Mouse (Mus musculus) gonadal fat pad, adult 2 months (tissue): ENCODE measurements around the gene Msgn1. TPM values are rescaled to one million over a fixed set of nuclear protein-coding genes. Genes with fewer than 3 reads are reported as not detected.
A peak's percentile ranks its signal among the peaks of the same experiment; 100 is the strongest.

Experiments
- DNase-seq: peaks from one replicate; pipeline ENCODE4 v3.0.0-alpha.2; 2012; ENCODE audit warnings: low read depth
- polyA plus RNA-seq: library from polyadenylated mRNA; depleted of rRNA; stranded (reverse); fragments of >200 nt; gene quantifications from 2 replicates; pipeline ENCODE4 v1.2.3, GENCODE M21; 2012; rRNA removed

Msgn1 gene
- polyA plus RNA-seq, result not detected in 2 replicates

DNA sequence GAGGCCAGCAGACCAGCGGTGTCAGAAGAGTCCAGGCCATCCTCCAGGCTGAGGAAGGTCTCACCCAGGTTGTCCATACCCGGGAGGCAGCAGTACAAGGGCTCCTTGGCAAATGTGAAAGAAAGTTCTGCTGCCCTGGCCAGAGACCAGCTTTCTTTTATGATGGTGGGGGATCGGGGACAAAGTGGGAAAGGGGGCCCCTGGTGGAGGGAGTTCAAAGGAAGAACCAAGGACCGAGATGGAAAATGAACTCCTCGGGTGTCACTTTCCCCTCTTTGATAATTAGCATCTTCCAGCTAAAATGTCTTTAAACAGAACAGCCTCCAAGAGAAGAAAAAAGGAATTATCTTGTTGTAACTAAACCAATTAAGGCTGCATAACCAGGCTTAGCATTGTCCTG lies at the start of gene Msgn1:
Gene Msgn1 (minus strand): TSS at position 101 of the 400 bp plus-strand sequence.
- no peak for DNase-seq

DNA sequence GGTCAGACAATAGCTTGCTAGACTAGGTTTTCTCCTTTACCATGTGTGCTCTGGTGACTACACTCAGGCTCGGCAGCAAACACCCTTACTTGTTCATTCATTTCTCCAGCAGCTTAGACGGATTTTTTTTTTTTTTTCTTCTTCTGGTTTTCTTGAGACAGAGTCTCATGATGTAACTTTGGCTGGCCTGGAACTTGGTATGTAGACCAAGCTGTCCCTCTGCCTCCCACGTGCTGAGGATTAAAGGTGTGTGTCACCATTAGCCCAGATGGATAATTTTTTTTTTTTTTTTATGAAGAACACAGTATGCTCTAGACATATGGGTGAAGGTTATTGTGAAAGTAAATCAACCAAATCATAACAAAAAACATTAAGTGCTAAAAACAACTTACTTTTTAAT lies 41.5 kb upstream of the Msgn1 start:
- DNase-seq, result peak; percentile 58

DNA sequence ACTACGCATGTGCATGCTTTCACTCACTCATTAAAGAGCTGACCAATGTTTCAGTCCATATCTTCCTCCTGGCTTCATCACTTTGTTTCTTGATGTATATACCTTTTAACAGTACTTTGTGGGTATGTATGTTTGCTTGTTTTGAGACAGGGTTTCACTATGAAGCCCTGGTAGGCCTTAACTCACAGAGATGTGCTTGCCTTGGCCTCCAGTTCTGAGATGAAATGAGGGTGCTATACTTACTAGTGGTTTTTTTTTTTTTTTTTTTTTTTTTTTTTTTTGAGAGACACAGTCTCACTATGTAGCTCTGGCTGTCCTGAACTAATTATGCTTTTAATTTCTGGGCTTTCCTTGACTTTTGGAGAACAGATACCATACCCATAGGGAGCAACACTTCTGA lies 38.7 kb upstream of the Msgn1 start:
- no peak for DNase-seq

DNA sequence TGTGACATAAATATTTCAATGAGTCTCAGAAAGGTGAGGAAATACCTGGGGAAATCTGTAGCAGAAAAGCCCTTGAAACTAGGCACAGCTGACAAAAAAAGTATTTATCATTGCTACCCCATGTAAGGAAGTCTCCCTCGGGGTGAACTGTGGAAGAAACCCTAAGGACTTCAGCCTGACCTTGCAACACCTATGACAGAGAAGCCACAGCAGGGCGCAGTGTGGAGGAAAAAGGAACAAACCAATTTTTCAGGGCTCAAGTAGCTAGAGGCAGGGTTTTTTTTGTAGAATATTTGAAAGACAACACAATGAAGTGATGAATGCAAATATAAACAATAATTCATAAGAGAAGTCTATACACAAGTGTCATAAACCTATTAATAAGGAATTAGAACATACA lies 27.2 kb upstream of the Msgn1 start:
- DNase-seq, result no peak

DNA sequence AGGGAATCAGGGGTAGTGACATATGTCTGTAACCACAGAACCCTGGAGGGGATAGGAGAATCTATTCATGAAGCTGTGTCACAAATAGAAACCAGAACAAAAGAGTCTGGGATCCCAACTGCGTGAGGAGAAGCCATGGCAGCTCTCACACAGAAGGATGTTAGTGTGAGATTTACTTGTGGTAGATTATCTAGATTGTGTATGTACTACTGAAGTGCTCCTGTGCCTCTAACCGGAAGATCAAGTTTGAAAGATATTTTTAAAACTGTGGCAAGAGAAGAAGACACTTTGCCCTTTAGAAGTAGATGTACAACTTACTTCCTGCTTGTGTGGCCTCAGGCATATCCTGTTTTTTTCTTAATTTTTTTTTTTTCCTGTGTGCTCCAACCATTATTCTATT lies 21.5 kb upstream of the Msgn1 start:
- DNase-seq, result no peak

DNA sequence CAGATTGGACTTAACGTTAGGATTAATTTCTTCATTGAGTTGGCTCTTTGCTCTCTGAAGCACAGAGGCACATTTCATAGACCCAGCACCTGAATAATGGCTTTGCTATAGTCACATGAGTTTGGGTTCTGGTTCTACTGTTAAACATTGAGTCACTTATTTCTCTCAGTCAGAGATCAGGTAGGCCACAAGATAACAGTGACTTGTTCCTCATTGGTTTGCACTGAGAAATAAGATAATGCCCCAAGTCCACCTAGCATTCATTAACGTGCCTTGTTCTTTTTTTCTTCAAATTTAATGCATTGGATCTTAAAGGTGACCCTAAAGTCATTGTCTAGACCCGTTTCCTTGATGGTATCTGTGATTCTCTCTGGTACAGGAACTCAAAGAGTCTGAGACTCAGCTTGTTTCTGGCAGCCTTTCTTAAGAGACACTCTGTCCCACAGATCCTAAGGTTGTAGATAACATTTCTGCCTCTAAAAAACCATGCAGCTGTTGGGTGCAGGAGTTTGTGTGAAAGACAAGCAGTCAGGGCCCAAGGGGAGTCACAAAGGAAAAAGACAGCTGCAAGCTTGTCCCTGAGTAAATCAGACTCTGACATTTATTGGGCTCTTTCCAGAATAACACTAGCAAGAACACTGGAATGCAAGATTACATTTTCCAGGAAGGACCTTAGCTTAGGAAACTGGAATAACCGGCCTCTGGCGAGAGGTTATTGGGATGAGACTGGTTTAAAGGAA lies 17.9 kb upstream of the Msgn1 start:
- DNase-seq, result peak; percentile 50

DNA sequence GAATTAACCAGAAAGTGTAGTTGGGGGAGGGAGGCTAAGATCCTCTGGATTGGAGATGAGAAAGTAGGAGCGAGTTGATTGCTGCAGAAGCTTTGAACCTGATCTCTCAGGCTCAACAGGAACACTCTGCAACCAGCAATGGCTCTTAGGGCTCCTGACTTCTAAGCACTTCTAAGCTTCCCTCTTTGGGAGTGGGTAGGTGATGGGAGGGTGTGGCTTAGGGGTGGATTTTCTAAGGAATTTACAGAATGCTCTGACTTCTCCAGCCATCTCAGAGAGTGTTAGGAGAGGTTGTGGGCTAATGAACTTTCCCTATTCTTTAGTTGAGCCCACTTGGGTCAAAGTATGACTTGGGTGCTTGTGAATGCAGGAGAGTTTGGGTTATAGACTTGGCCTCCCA lies 17.4 kb upstream of the Msgn1 start:
- DNase-seq, result no peak

DNA sequence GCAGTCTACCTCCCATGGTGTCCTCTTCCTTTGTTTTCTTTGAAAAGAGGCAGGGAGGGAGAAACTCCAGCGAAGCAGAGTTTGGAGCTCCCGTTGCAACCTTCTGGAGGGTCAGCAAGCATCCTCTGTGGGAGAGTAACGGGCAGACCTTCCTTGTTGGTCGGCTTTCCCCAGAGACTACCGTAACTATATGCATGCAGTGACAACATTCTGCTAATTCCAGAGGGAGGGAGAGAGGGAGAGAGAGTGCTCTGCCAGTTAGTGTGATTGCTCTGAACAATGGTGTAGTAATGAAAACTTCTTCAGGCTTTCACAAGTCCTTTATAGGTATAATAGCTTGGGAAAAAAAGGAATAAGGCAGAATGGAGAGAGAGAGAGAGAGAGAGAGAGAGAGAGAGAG lies 15.9 kb upstream of the Msgn1 start:
- DNase-seq, result no peak

DNA sequence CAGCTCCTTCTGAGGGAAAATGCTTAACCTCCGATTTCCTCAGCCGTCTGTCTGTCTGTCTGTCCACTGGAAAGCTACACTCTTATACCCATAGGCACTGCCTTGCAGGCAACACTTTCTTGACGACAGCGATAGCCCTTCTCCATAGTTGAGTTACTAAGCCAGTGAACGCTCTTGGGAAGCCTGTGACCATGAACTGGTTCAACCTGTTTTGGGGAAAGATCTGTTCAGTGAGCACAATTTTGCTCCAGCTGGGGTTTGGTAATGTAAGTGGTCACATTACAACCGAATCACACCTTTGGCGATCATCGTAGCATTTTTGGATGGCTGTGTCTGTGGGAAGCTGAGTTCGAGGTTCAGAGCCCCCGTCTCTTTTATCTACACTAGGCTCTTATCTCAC lies 14.3 kb upstream of the Msgn1 start:
- no peak for DNase-seq

DNA sequence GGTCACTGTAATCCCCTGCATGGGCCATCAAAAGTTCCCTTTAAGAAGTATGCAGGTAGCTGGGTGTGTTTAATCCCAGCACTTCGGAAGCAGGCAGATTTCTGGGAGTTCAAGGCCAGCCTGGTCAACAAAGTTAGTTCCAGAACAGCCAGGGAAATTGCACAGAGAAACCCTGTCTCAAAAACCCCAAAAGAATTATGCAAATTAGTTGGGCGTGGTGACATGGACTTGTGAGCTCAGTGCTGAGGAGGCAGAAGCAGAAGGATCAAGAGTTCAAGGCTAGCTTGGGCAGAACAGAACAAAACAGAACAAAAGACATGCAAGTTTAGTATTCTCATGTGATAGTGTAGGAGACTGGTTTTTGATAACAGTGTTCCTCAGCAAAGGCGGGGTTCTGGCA lies 13.8 kb upstream of the Msgn1 start:
- no peak for DNase-seq

DNA sequence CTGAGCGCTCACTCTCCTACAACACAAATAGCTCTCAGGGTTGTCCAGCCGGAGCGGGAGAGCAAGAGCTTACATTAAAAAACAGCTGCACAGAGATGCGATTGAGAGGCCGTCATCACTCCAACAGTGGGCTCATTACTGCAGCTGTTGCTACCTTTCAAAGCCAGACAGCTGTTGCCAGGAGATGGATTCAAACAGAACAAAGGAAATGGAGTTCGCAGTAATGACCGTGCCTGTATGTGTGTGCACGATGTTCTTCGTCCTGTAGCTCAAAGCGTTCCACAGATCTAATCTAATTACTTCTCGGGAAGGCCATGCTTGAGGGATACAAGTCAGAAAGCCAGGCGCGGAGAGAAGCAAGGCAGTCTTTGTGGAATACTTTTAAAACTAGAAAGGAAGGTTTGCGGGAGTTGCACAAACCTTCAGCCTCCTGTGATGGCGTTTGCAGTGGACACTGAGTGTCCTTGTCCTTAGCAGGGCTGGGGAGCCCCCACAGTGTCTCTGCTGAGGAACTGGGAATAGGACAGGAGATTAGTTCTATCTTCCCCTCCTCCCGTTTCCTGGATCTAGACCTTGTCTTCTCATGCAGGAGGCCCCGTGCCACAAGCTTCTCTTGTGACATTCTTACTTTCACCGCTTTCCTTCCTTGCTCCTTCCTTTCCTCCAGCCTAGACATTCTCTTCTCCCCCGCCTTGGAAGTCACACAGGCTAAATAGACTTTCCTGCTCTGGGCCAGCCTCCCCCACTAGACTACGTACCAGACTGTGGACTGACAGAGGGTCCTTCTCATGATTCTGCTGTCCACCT lies 13.0 kb upstream of the Msgn1 start:
- no peak for DNase-seq

DNA sequence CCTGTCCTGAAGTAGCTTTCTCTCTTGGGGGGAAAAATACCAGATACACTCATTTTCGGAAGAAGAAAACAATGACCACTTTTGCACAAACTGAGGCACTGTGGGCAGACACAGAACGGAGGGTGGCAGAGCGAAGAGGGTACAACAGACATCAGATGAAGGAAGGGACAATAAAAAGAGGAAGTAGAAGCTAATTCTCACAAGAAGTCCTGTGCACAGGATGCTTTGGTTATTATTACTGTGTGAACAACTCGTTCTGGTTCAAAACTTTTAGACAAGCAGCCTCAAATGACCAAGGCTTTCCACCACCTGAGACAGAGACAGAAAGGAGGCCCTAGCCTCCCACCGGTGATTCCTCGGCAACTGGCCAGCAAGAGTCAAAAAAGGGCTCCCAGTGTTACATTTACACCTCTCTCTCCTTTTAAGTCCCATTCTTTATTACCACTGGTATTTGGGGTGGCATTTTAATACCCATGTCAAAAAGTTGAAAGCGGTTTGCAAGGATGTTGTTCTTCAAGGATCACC lies 9.0 kb upstream of the Msgn1 start:
- no peak for DNase-seq

DNA sequence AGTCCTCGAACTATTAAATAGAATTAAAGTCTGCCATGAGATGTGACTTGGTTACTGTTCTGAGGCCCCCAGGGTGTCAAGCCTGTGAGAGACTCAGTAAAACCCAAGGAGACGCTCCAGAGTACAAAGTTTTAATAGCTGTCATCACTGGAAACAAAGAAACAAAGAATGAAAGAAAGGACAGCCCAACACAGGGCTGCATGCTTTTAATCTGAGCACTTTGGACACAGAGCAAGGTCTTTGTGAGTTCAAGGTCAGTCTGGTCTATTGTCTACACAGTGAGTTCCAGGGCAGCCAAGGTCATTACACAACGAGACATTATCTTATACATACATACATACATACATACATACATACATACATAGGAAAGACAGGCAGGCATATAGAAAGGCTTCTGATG lies 7.7 kb upstream of the Msgn1 start:
- no peak for DNase-seq

DNA sequence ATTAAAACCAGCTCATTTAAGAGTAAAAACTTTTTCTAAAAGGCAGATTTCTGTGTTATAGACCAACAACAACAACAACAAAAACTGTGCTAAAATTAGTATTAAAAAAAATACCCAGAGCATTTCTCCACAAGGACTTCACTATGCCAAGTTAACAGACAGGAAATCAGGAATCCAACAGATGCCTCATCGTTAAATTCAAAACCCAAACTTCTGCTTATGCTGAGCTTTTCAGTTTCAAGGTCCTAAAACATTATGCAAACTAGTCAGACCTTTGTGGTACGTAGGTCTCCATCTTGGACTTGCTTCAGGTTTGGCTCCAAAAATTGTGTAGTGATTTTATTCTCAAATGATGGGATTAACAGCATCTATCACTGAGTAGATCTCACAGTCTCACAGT lies 6.8 kb upstream of the Msgn1 start:
- DNase-seq, result no peak

DNA sequence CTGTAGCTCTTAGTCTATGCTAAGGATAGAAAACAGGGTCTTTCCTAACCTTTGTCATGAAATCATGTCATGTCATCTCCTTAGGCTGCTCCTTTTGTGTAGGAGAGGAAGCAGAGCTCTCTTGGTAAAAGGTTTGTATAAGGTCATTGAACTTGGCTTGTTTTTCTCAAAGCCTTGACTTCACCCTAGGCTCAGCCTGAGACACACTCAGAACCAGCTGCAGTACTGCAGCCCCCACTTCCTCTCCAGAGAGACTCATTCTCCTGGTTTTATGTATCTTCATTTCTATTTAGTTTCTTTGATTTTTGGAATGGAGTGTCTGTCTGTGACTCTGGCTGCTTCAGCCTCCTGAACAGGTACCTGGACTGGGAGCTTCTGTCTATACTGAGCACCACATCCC lies 6.0 kb upstream of the Msgn1 start:
- no peak for DNase-seq

DNA sequence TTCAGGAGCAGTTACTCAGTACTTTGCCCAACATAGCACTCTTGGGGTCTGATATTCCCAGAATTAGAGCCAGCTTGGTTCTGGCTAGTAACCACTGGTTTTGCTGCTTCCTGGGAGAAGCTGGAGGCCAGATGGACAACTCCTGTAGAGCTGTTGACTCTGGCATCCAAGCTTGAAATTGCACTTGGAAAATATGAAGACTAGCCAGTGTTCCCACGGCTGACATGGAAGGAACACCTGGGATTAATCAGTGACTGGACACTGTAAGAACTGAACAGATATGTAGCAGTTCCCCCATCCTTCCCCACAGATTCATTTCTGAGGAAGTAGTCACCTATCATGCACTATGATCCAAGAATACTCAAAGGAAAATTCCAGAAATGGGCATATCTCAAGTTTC lies 4.1 kb upstream of the Msgn1 start:
- no peak for DNase-seq

DNA sequence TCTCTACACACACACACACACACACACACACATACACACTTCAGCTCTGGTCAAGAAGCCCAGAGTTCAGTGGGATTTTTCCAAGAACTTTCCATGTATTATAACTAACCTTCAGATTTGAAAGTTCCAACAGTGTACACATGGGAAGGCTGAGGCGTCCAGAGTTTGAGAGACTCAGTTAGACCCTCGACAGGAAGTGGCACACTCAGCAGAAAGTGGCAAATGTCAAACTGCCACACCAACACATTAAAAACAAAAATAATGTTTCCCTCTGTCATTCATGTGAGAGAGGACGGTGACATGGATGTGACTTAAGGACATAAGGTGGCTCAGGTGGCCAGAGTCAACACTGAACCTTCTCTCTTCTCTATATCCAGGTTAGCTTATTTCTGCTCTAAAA lies 1.6 kb upstream of the Msgn1 start:
- DNase-seq, result no peak

DNA sequence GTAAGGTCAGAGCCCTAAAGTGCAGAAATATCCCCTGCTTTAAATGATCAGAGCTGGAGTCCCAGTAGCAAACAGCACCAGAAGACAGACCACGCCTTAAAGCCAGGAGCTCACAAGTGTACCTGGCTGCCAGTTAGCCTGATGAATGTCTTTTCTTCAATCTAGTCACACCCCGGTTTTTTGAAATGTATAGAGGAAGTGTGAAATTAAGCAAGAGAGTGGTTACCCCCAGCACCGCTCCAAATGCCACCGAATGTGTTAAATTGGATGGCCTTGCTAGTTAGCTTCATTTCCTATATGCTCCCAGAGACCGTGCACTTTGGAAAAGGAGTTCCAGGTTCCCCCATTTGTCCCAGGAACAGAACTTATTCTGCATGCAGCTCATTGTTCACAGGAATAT lies 864 bp upstream of the Msgn1 start:
- DNase-seq, result no peak

DNA sequence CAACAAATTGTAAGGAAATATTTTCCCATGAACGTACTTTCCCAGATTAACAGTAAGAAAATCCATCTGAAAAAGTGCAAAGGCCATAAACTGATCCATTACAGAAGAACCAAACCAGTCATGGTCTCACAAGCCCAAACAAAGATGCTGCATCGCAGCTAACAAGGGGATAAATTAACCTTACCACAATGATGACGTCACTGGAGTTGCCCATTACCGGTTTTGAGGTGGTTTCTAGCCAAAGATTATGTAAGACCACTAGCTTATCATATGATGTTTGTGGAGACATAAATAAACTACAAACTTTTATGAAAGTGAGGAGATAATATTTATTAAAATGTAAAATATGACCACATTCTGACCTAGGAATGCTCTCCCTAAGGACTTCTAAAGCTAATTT lies 2.5 kb downstream of the Msgn1 start:
- no peak for DNase-seq

DNA sequence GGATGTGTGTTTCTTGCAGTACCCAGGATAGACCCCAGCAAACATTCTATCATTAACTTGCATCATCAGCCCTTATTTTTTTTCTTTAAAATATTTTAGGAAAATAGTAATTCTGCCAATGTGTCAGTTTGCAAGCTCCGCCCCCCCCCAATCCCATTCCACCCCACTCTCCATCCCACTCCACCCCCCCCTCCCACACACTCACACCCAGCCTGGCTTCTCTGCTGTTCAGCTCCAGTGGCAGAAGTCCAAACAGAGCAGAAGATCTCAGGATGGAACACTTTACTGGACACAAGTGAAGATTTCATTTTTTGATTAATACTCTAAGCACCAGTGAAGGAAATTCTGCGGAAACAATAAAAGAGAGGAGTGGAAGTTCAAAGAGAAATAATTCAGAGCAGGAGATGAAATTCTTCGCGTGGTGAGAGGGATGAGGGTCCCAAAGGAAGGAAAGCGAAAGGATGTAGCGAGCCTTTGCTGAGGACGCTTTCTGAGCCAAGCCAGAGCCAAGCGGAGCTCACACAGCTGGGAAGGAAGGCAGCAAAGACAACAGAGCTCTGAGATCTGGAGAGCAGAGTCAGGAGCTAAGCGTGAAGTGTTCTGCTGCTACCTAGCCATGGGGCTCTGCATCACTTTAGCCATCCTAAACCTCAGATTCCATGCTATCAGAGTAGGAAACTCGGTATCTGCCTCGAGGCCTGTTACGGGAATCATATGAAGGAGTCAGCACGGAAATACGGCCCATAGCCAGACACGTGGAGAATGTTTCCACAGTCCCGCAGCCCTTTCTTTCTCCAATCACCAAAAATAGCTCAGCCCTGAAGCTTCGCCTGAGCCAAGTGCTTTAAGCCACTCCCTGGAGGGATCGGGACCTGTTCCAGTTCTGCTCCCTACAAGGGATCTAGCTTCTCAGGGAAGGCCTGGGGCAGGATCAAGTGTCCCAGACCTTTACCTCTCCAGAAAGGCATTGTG lies 4.8 kb downstream of the Msgn1 start:
- DNase-seq, result no peak

DNA sequence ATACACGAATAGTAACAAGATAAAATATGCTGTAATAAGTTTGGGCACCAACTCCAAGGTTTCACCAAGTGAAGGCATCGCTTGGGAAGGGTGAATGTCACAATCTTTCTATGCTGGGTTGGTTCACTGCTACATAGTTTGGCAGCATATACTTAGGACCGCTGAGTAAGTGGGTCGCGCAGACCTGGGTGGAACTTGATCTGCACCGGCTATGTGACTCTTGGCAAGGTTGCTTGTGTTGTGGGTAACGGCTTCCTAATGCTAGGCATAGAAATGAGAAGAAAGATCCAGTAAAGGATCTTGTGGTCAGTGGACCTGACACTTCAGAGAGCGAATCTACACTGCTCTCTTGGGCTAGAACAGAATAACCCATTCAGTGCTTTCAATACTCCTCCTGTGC lies 6.3 kb downstream of the Msgn1 start:
- DNase-seq, result no peak

DNA sequence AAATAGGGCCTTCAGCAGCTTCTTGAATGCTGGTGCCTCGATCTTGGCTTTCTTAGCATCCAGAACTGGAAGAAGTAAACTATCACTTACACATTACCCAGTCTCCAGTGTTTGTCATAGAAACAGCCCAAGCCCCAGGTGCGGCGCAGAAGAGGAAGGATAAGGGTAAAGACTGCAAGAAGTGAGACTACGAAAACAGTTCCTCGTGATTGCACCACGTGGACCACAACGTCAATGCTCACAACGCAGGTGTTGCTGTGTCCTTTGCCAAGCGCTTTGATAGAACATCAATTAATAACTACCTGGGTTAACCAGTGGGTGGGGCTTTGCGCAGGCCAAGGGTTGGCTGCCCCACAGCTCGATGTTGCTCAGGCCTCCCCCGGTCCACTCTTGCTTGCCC lies 8.1 kb downstream of the Msgn1 start:
- no peak for DNase-seq
